Mouse (Mus musculus): ENCODE measurements at regions not wholly inside any gene's neighbourhood (a gene's known extent, or its start where the extent isn't known, plus 50 kb on each side); places are given as distances from the start of the nearest gene placed in this dataset.

GRCm38 (mm10) chr14:88410722-88411437, 60.3 kb downstream of the Pcdh20 start:
- H3K36me3 ChIP-seq (ENCODE audit: control insufficient read depth, insufficient read depth): no peaks in the 10 kb centered on the region
- 84% methylated on average over 1 of the region's 1 CpGs for WGBS

GRCm38 (mm10) chr14:88399270-88399669, 71.9 kb downstream of the Pcdh20 start:
- H3K4me1 ChIP-seq (ENCODE audit: control insufficient read depth, insufficient read depth, low read length): no peaks in the 10 kb centered on the region

More at GRCm38 (mm10) chr14:88410722-88411437, 60.3 kb downstream of the Pcdh20 start:
- no peak overlapping the region for H3K4me2 ChIP-seq (ENCODE audit: low read depth, low read length)
- H3K4me3 ChIP-seq (ENCODE audit: low read length): no peak overlapping the region
- H3K9me3 ChIP-seq (replicated peaks; ENCODE audit: control insufficient read depth, low read length): no peaks in the 10 kb centered on the region
- no peak for ATAC-seq (replicated peaks; ENCODE audit: extremely low read depth, insufficient read depth, low FRiP score)
- no peaks in the 10 kb centered on the region for H3K4me1 ChIP-seq (ENCODE audit: control insufficient read depth, insufficient read depth, low read length)
- H3K27me3 ChIP-seq (ENCODE audit: control insufficient read depth, insufficient read depth, low read length): no peaks in the 10 kb centered on the region
- no peak overlapping the region for H3K9ac ChIP-seq (ENCODE audit: low read length)
- H3K27ac ChIP-seq (ENCODE audit: low read length): no peak overlapping the region

GRCm38 (mm10) chr14:88397187-88397586, 74.0 kb downstream of the Pcdh20 start:
- Histone ChIP-seq H3K27me3 (ENCODE audit: control insufficient read depth, insufficient read depth, low read length) (no peaks in the 10 kb centered on the region), H3K4me3 (ENCODE audit: low read length) (no peak overlapping the region), H3K4me1 (ENCODE audit: control insufficient read depth, insufficient read depth, low read length) (no peaks in the 10 kb centered on the region), H3K9me3 (replicated peaks; ENCODE audit: control insufficient read depth, low read length) (no peaks in the 10 kb centered on the region; the same call in 1 of the 2 replicates), H3K27ac (ENCODE audit: low read length) (no peak overlapping the region), H3K36me3 (ENCODE audit: control insufficient read depth, insufficient read depth) (no peaks in the 10 kb centered on the region), H3K4me2 (ENCODE audit: low read depth, low read length) (no peak overlapping the region), H3K9ac (ENCODE audit: low read length) (no peak overlapping the region)
- no peak for ATAC-seq (replicated peaks; ENCODE audit: extremely low read depth, insufficient read depth, low FRiP score)

More at GRCm38 (mm10) chr14:88399270-88399669, 71.9 kb downstream of the Pcdh20 start:
- no peak overlapping the region for H3K4me3 ChIP-seq (ENCODE audit: low read length)
- H3K9me3 ChIP-seq (replicated peaks; ENCODE audit: control insufficient read depth, low read length): no peaks in the 10 kb centered on the region; the same call in 1 of the 2 replicates
- H3K36me3 ChIP-seq (ENCODE audit: control insufficient read depth, insufficient read depth): no peaks in the 10 kb centered on the region
- H3K9ac ChIP-seq (ENCODE audit: low read length): no peak overlapping the region
- no peaks in the 10 kb centered on the region for H3K27me3 ChIP-seq (ENCODE audit: control insufficient read depth, insufficient read depth, low read length)
- no peak overlapping the region for H3K27ac ChIP-seq (ENCODE audit: low read length)
- WGBS: 24% methylated on average over 1 of the region's 1 CpGs
- ATAC-seq (replicated peaks; ENCODE audit: extremely low read depth, insufficient read depth, low FRiP score): no peak
- H3K4me2 ChIP-seq (ENCODE audit: low read depth, low read length): no peak overlapping the region

GRCm38 (mm10) chr14:88395016-88395415, 76.2 kb downstream of the Pcdh20 start:
- H3K9ac ChIP-seq (ENCODE audit: low read length): no peak overlapping the region
- ATAC-seq (replicated peaks; ENCODE audit: extremely low read depth, insufficient read depth, low FRiP score): peak; percentile 52; the same call in 1 of the 2 replicates
- H3K36me3 ChIP-seq (ENCODE audit: control insufficient read depth, insufficient read depth): no peaks in the 10 kb centered on the region
- no peak overlapping the region for H3K27ac ChIP-seq (ENCODE audit: low read length)
- no peaks in the 10 kb centered on the region; the same call in 1 of the 2 replicates for H3K9me3 ChIP-seq (replicated peaks; ENCODE audit: control insufficient read depth, low read length)
- H3K4me2 ChIP-seq (ENCODE audit: low read depth, low read length): no peak overlapping the region
- WGBS: 53% methylated on average over 4 of the region's 4 CpGs
- no peaks in the 10 kb centered on the region for H3K4me1 ChIP-seq (ENCODE audit: control insufficient read depth, insufficient read depth, low read length)
- H3K4me3 ChIP-seq (ENCODE audit: low read length): no peak overlapping the region
- no peaks in the 10 kb centered on the region for H3K27me3 ChIP-seq (ENCODE audit: control insufficient read depth, insufficient read depth, low read length)

- ATAC-seq (replicated peaks; ENCODE audit: extremely low read depth, insufficient read depth, low FRiP score): no peak
- Histone ChIP-seq H3K4me1 (ENCODE audit: control insufficient read depth, insufficient read depth, low read length) (no peaks in the 10 kb centered on the region), H3K4me3 (ENCODE audit: low read length) (no peak overlapping the region), H3K9me3 (replicated peaks; ENCODE audit: control insufficient read depth, low read length) (no peaks in the 10 kb centered on the region), H3K4me2 (ENCODE audit: low read depth, low read length) (no peak overlapping the region), H3K9ac (ENCODE audit: low read length) (no peak overlapping the region), H3K27ac (ENCODE audit: low read length) (no peak overlapping the region), H3K27me3 (ENCODE audit: control insufficient read depth, insufficient read depth, low read length) (no peaks in the 10 kb centered on the region), H3K36me3 (ENCODE audit: control insufficient read depth, insufficient read depth) (no peaks in the 10 kb centered on the region)
- WGBS: 75% methylated on average over 2 of the region's 2 CpGs
These were observed 86.6 kb downstream of the Pcdh20 start for GRCm38 (mm10) chr14:88384553-88384952.

- peak; percentile 88 for ATAC-seq (replicated peaks; ENCODE audit: extremely low read depth, insufficient read depth, low FRiP score)
- Histone ChIP-seq H3K4me1 (ENCODE audit: control insufficient read depth, insufficient read depth, low read length) (no peaks in the 10 kb centered on the region), H3K4me3 (ENCODE audit: low read length) (no peak overlapping the region), H3K27me3 (ENCODE audit: control insufficient read depth, insufficient read depth, low read length) (no peaks in the 10 kb centered on the region), H3K27ac (ENCODE audit: low read length) (no peak overlapping the region), H3K9ac (ENCODE audit: low read length) (no peak overlapping the region), H3K36me3 (ENCODE audit: control insufficient read depth, insufficient read depth) (no peaks in the 10 kb centered on the region), H3K4me2 (ENCODE audit: low read depth, low read length) (no peak overlapping the region), H3K9me3 (replicated peaks; ENCODE audit: control insufficient read depth, low read length) (no peaks in the 10 kb centered on the region)
- WGBS: 42% methylated on average over 4 of the region's 4 CpGs
These were observed 124.0 kb downstream of the Pcdh20 start for GRCm38 (mm10) chr14:88347177-88347576.

- Histone ChIP-seq H3K9ac (ENCODE audit: low read length) (no peak overlapping the region), H3K36me3 (ENCODE audit: control insufficient read depth, insufficient read depth) (no peaks in the 10 kb centered on the region), H3K4me2 (ENCODE audit: low read depth, low read length) (no peak overlapping the region), H3K4me3 (ENCODE audit: low read length) (no peak overlapping the region), H3K9me3 (replicated peaks; ENCODE audit: control insufficient read depth, low read length) (no peaks in the 10 kb centered on the region), H3K27me3 (ENCODE audit: control insufficient read depth, insufficient read depth, low read length) (no peaks in the 10 kb centered on the region), H3K4me1 (ENCODE audit: control insufficient read depth, insufficient read depth, low read length) (no peaks in the 10 kb centered on the region), H3K27ac (ENCODE audit: low read length) (no peak overlapping the region)
- 71% methylated on average over 10 of the region's 10 CpGs for WGBS
- no peak for ATAC-seq (replicated peaks; ENCODE audit: extremely low read depth, insufficient read depth, low FRiP score)
These were observed 133.9 kb downstream of the Pcdh20 start for GRCm38 (mm10) chr14:88337304-88337703.

- no peak overlapping the region for H3K4me2 ChIP-seq (ENCODE audit: low read depth, low read length)
- no peak overlapping the region for H3K9ac ChIP-seq (ENCODE audit: low read length)
- WGBS: 86% methylated on average over 2 of the region's 2 CpGs
- H3K4me1 ChIP-seq (ENCODE audit: control insufficient read depth, insufficient read depth, low read length): no peaks in the 10 kb centered on the region
- no peaks in the 10 kb centered on the region for H3K36me3 ChIP-seq (ENCODE audit: control insufficient read depth, insufficient read depth)
- H3K27ac ChIP-seq (ENCODE audit: low read length): no peak overlapping the region
- no peak overlapping the region for H3K4me3 ChIP-seq (ENCODE audit: low read length)
- ATAC-seq (replicated peaks; ENCODE audit: extremely low read depth, insufficient read depth, low FRiP score): no peak
- no peaks in the 10 kb centered on the region for H3K9me3 ChIP-seq (replicated peaks; ENCODE audit: control insufficient read depth, low read length)
- H3K27me3 ChIP-seq (ENCODE audit: control insufficient read depth, insufficient read depth, low read length): no peaks in the 10 kb centered on the region
These were observed 140.6 kb downstream of the Pcdh20 start for GRCm38 (mm10) chr14:88330613-88331012.

GRCm38 (mm10) chr14:88326411-88326810, 144.8 kb downstream of the Pcdh20 start:
- Histone ChIP-seq H3K9me3 (replicated peaks; ENCODE audit: control insufficient read depth, low read length) (no peaks in the 10 kb centered on the region), H3K4me1 (ENCODE audit: control insufficient read depth, insufficient read depth, low read length) (no peaks in the 10 kb centered on the region), H3K4me2 (ENCODE audit: low read depth, low read length) (no peak overlapping the region), H3K4me3 (ENCODE audit: low read length) (no peak overlapping the region), H3K27ac (ENCODE audit: low read length) (no peak overlapping the region), H3K9ac (ENCODE audit: low read length) (no peak overlapping the region), H3K27me3 (ENCODE audit: control insufficient read depth, insufficient read depth, low read length) (no peaks in the 10 kb centered on the region), H3K36me3 (ENCODE audit: control insufficient read depth, insufficient read depth) (no peaks in the 10 kb centered on the region)
- ATAC-seq (replicated peaks; ENCODE audit: extremely low read depth, insufficient read depth, low FRiP score): no peak
- 65% methylated on average over 4 of the region's 4 CpGs for WGBS
